8 mouse cellular contexts compared by ENCODE assay signal in genomic region chr7:29452381-29452780, GRCm38 (mm10).
DNase-seq lines count a peak whose midpoint lies in the region; ATAC-seq and TF ChIP-seq lines count a peak whose summit lies in the region.

No protein-coding gene starts in this region.

- no peak for DNase-seq in heart, postnatal 0 days (ENCODE audit: low spot score)
- no peak for DNase-seq in heart, postnatal 4 days
- DNase-seq in ES-CJ7 (ENCODE audit: low read depth, low spot score) = peak; percentile 29
- DNase-seq in embryonic facial prominence, embryonic 14.5 days (ENCODE audit: low spot score) = no peak
- no peak for DNase-seq in limb, embryonic 14.5 days (ENCODE audit: low spot score)
- no peak for DNase-seq in cerebellum, adult 2 months
- no peak for DNase-seq in adrenal gland, adult 18-20 months (ENCODE audit: low spot score in 2 of 2)
- DNase-seq in B cell, adult 2 months = no peak

- H3K9ac ChIP-seq in heart, postnatal 0 days (replicated peaks; ENCODE audit: low read depth, low read length) = no peak overlapping the region
- no peak overlapping the region for H3K9ac ChIP-seq in embryonic facial prominence, embryonic 14.5 days (ENCODE audit: low read depth, low read length)
- H3K9ac ChIP-seq in limb, embryonic 14.5 days (ENCODE audit: low read depth, low read length, severe bottlenecking) = no peak overlapping the region

- no peak for TF ChIP-seq EP300 in heart, postnatal 0 days (IDR thresholded peaks at IDR 0.05; ENCODE audit: low read depth)

- TF ChIP-seq CTCF in heart, postnatal 0 days (IDR thresholded peaks at IDR 0.05; ENCODE audit: low read depth) = no peak
- TF ChIP-seq CTCF in cerebellum, adult 2 months (IDR thresholded peaks at IDR 0.05; ENCODE audit: borderline replicate concordance, insufficient read depth, low read depth, low read length) = no peak

- no peaks in the 10 kb centered on the region for H3K36me3 ChIP-seq in heart, postnatal 0 days (replicated peaks; ENCODE audit: control insufficient read depth, insufficient read depth, low read length)
- H3K36me3 ChIP-seq in embryonic facial prominence, embryonic 14.5 days (ENCODE audit: control insufficient read depth, insufficient read depth, low read length) = no peaks in the 10 kb centered on the region
- H3K36me3 ChIP-seq in limb, embryonic 14.5 days (ENCODE audit: control insufficient read depth, insufficient read depth, low read length) = no peaks in the 10 kb centered on the region

- peak overlapping the region; percentile 26; the same call in 1 of the 2 replicates for H3K4me2 ChIP-seq in heart, postnatal 0 days (ENCODE audit: low read depth, low read length)
- no peak overlapping the region for H3K4me2 ChIP-seq in embryonic facial prominence, embryonic 14.5 days (ENCODE audit: low read depth, low read length)
- H3K4me2 ChIP-seq in limb, embryonic 14.5 days (replicated peaks; ENCODE audit: low read depth, low read length, severe bottlenecking) = no peak overlapping the region

- H3K9me3 ChIP-seq in heart, postnatal 0 days (replicated peaks; ENCODE audit: control insufficient read depth, low read length) = no peaks in the 10 kb centered on the region
- 0 out of 2 replicates have a peak, but pooled peaks cover 5% of the 10 kb centered on the region for H3K9me3 ChIP-seq in embryonic facial prominence, embryonic 14.5 days (ENCODE audit: control insufficient read depth, low read length)
- no peaks in the 10 kb centered on the region for H3K9me3 ChIP-seq in limb, embryonic 14.5 days (ENCODE audit: control insufficient read depth, low read length)

- H3K27me3 ChIP-seq in heart, postnatal 0 days (ENCODE audit: control insufficient read depth, insufficient read depth, low read length) = peaks cover 95% of the 10 kb centered on the region
- no peaks in the 10 kb centered on the region for H3K27me3 ChIP-seq in embryonic facial prominence, embryonic 14.5 days (replicated peaks; ENCODE audit: control insufficient read depth, insufficient read depth, low read length)
- H3K27me3 ChIP-seq in limb, embryonic 14.5 days (ENCODE audit: control insufficient read depth, insufficient read depth, low read length) = no peaks in the 10 kb centered on the region; the same call in 1 of the 2 replicates
- no peaks in the 10 kb centered on the region for H3K27me3 ChIP-seq in cerebellum, adult 2 months (ENCODE audit: control insufficient read depth, insufficient read depth, low read length)

- H3K27ac ChIP-seq in heart, postnatal 0 days (ENCODE audit: low read depth) = peak overlapping the region; percentile 69
- H3K27ac ChIP-seq in embryonic facial prominence, embryonic 14.5 days (replicated peaks; ENCODE audit: low read depth, low read length) = peak overlapping the region; percentile 82; the same call in 1 of the 2 replicates
- peak overlapping the region; percentile 74 for H3K27ac ChIP-seq in limb, embryonic 14.5 days (replicated peaks; ENCODE audit: low read depth, low read length)
- no peak overlapping the region for H3K27ac ChIP-seq in cerebellum, adult 2 months (ENCODE audit: insufficient read depth, low read length)

- H3K4me1 ChIP-seq in heart, postnatal 0 days (ENCODE audit: control insufficient read depth, insufficient read depth) = peaks cover 5% of the 10 kb centered on the region
- H3K4me1 ChIP-seq in embryonic facial prominence, embryonic 14.5 days (ENCODE audit: control insufficient read depth, insufficient read depth, low read length) = peaks cover 25% of the 10 kb centered on the region
- peaks cover 23% of the 10 kb centered on the region for H3K4me1 ChIP-seq in limb, embryonic 14.5 days (ENCODE audit: control insufficient read depth, insufficient read depth, low read length)
- peaks cover 32% of the 10 kb centered on the region for H3K4me1 ChIP-seq in cerebellum, adult 2 months (ENCODE audit: control insufficient read depth, insufficient read depth, low read length)

- no peak overlapping the region for H3K4me3 ChIP-seq in heart, postnatal 0 days (ENCODE audit: low read depth, low read length)
- no peak overlapping the region for H3K4me3 ChIP-seq in embryonic facial prominence, embryonic 14.5 days (ENCODE audit: low read depth, low read length)
- H3K4me3 ChIP-seq in limb, embryonic 14.5 days (replicated peaks; ENCODE audit: low read length) = no peak overlapping the region
- H3K4me3 ChIP-seq in cerebellum, adult 2 months (replicated peaks; ENCODE audit: insufficient read depth, low read depth, low read length) = no peak overlapping the region

- ATAC-seq in heart, postnatal 0 days (ENCODE audit: insufficient read depth, low read depth) = no peak
- peak; percentile 21; the same call in 1 of the 2 replicates for ATAC-seq in embryonic facial prominence, embryonic 14.5 days (ENCODE audit: low read depth)
- ATAC-seq in limb, embryonic 14.5 days (ENCODE audit: low FRiP score, low read depth) = no peak

- 79% methylated on average over 6 of the region's 6 CpGs for WGBS in heart, postnatal 0 days
- 81% methylated on average over 6 of the region's 6 CpGs for WGBS in embryonic facial prominence, embryonic 14.5 days
- 75% methylated on average over 6 of the region's 6 CpGs for WGBS in limb, embryonic 14.5 days
- WGBS in cerebellum, adult 2 months = 82% methylated on average over 6 of the region's 6 CpGs

- no peak for TF ChIP-seq POLR2A in limb, embryonic 14.5 days (IDR thresholded peaks at IDR 0.05; ENCODE audit: borderline replicate concordance, extremely low read depth, insufficient read depth, insufficient read length)
- TF ChIP-seq POLR2A in cerebellum, adult 2 months (IDR thresholded peaks at IDR 0.05; ENCODE audit: borderline replicate concordance, insufficient read depth, low read length) = no peak
